ENCODE assay signal across 20 mouse cellular contexts in genomic region chr10:3857912-3858311, GRCm38 (mm10).
DNase-seq lines count a peak whose midpoint lies in the region; ATAC-seq and TF ChIP-seq lines count a peak whose summit lies in the region.
"Had no signal": no experiment of that assay in that cellular context is flagged by ENCODE, and none has a peak within 500 bp of the region (broad histone marks: within the 10 kb centered on the region; RNA-seq: fewer than 3 reads in every experiment).

No protein-coding gene starts in this region.

- H3K27me3 ChIP-seq in midbrain, embryonic 11.5 days (ENCODE audit: control insufficient read depth, insufficient read depth, low read length), result no peaks in the 10 kb centered on the region
- H3K27me3 ChIP-seq in midbrain, embryonic 15.5 days (replicated peaks), result no peaks in the 10 kb centered on the region
- H3K27me3 ChIP-seq in forebrain, embryonic 12.5 days, result 0 out of 2 replicates have a peak, but pooled peaks cover 3% of the 10 kb centered on the region
- H3K27me3 ChIP-seq: liver, embryonic 13.5 days; megakaryocyte, embryonic 14.5 days had no signal

- DNase-seq in gastrocnemius, adult 2 months, result peak; percentile 21
- no peak for DNase-seq in gastrocnemius, adult 8-10 months (ENCODE audit: low spot score in 2 of 2)
- DNase-seq in midbrain, embryonic 11.5 days (ENCODE audit: low spot score, missing footprints), result no peak
- DNase-seq in frontal cortex, postnatal 25 days (ENCODE audit: low spot score in 2 of 2), result no peak
- DNase-seq in kidney, postnatal 4 days, result no peak
- DNase-seq: adrenal gland, postnatal 25 days; cerebellum, adult 8-10 months; kidney, adult 11 months; kidney, postnatal 10 days; liver, embryonic 13.5 days; lung, postnatal 10 days; spleen, adult 18-20 months; thymus, adult 18-20 months had no signal

- H3K9me3 ChIP-seq in midbrain, embryonic 11.5 days (ENCODE audit: control insufficient read depth, low read length), result no peaks in the 10 kb centered on the region
- H3K9me3 ChIP-seq in midbrain, embryonic 15.5 days, result no peaks in the 10 kb centered on the region
- H3K9me3 ChIP-seq in forebrain, embryonic 12.5 days, result no peaks in the 10 kb centered on the region
- H3K9me3 ChIP-seq: liver, embryonic 13.5 days; megakaryocyte, embryonic 14.5 days had no signal

- 3% methylated on average over 5 of the region's 5 CpGs for WGBS in midbrain, embryonic 11.5 days
- 12% methylated on average over 5 of the region's 5 CpGs for whole genome bisulfite sequencing in midbrain, embryonic 15.5 days
- 7% methylated on average over 5 of the region's 5 CpGs for WGBS in forebrain, embryonic 12.5 days

- intact Hi-C loops in gastrocnemius, adult 2 months (cut with DNase I), result no loop called here

- H3K36me3 ChIP-seq in midbrain, embryonic 11.5 days (ENCODE audit: control insufficient read depth, insufficient read depth, low read length), result no peaks in the 10 kb centered on the region
- H3K36me3 ChIP-seq in midbrain, embryonic 15.5 days (replicated peaks), result no peaks in the 10 kb centered on the region
- no peaks in the 10 kb centered on the region for H3K36me3 ChIP-seq in forebrain, embryonic 12.5 days (replicated peaks)
- H3K36me3 ChIP-seq: liver, embryonic 13.5 days had no signal

- H3K4me2 ChIP-seq in midbrain, embryonic 11.5 days, result no peak overlapping the region
- no peak overlapping the region for H3K4me2 ChIP-seq in midbrain, embryonic 15.5 days
- 0 out of 2 replicates have a peak overlapping the region, but pooled peaks have one; percentile 8 for H3K4me2 ChIP-seq in forebrain, embryonic 12.5 days
- H3K4me2 ChIP-seq: hindbrain, embryonic 14.5 days; liver, embryonic 13.5 days had no signal

- H3K27ac ChIP-seq in gastrocnemius, adult 2 months, result no peak overlapping the region
- peak overlapping the region; percentile 36; the same call in 1 of the 2 replicates for H3K27ac ChIP-seq in midbrain, embryonic 11.5 days (ENCODE audit: low read depth, low read length)
- H3K27ac ChIP-seq in midbrain, embryonic 15.5 days, result no peak overlapping the region
- H3K27ac ChIP-seq in forebrain, embryonic 12.5 days, result peak overlapping the region; percentile 65
- H3K27ac ChIP-seq: hindbrain, embryonic 14.5 days; left cerebral cortex, adult 2 months; liver, embryonic 13.5 days had no signal

- ATAC-seq in midbrain, embryonic 11.5 days (ENCODE audit: low FRiP score), result no peak; the same call in 1 of the 2 replicates
- ATAC-seq in midbrain, embryonic 15.5 days (replicated peaks), result no peak
- peak; percentile 24; the same call in 1 of the 2 replicates for ATAC-seq in forebrain, embryonic 12.5 days (ENCODE audit: low FRiP score)
- ATAC-seq: Patski had no signal

- H3K4me1 ChIP-seq in midbrain, embryonic 11.5 days (ENCODE audit: control insufficient read depth, insufficient read depth, low read length), result peaks cover 17% of the 10 kb centered on the region
- peaks cover 21% of the 10 kb centered on the region for H3K4me1 ChIP-seq in midbrain, embryonic 15.5 days
- peaks cover 36% of the 10 kb centered on the region for H3K4me1 ChIP-seq in forebrain, embryonic 12.5 days
- H3K4me1 ChIP-seq: liver, embryonic 13.5 days; megakaryocyte, embryonic 14.5 days had no signal

- H3K9ac ChIP-seq in midbrain, embryonic 11.5 days (ENCODE audit: low read length), result no peak overlapping the region
- no peak overlapping the region for H3K9ac ChIP-seq in midbrain, embryonic 15.5 days
- no peak overlapping the region; the same call in 1 of the 2 replicates for H3K9ac ChIP-seq in forebrain, embryonic 12.5 days
- H3K9ac ChIP-seq: hindbrain, embryonic 14.5 days; liver, embryonic 13.5 days had no signal

- TF ChIP-seq CTCF in gastrocnemius, adult 2 months (IDR thresholded peaks at IDR 0.05), result no peak

- no peak overlapping the region for H3K4me3 ChIP-seq in gastrocnemius, adult 2 months
- no peak overlapping the region for H3K4me3 ChIP-seq in midbrain, embryonic 11.5 days (ENCODE audit: low read depth, low read length)
- H3K4me3 ChIP-seq in midbrain, embryonic 15.5 days, result no peak overlapping the region
- no peak overlapping the region for H3K4me3 ChIP-seq in forebrain, embryonic 12.5 days (replicated peaks)
- H3K4me3 ChIP-seq: erythroblast, embryonic 14.5 days; left cerebral cortex, adult 2 months; liver, embryonic 13.5 days; megakaryocyte, embryonic 14.5 days had no signal

Comparison
In these comparisons a context has a peak if more than half of its experiments do, and no peak if none do; other contexts are left out.
1. H3K27ac ChIP-seq: peak in midbrain, embryonic 11.5 days (single experiment) and forebrain, embryonic 12.5 days (single experiment); none in gastrocnemius, adult 2 months (single experiment) and midbrain, embryonic 15.5 days (single experiment).